Mouse (Mus musculus): Measurements from ENCODE around the gene Pccb. TPM values are rescaled to one million over a fixed set of nuclear protein-coding genes. Genes with fewer than 3 reads are reported as not detected.
A peak's percentile ranks its signal among the peaks of the same experiment; 100 is the strongest.

Gene Pccb
- total RNA-seq, 4 experiments from 2014 or later = 83.5 to 171 (median 127) TPM

DNA sequence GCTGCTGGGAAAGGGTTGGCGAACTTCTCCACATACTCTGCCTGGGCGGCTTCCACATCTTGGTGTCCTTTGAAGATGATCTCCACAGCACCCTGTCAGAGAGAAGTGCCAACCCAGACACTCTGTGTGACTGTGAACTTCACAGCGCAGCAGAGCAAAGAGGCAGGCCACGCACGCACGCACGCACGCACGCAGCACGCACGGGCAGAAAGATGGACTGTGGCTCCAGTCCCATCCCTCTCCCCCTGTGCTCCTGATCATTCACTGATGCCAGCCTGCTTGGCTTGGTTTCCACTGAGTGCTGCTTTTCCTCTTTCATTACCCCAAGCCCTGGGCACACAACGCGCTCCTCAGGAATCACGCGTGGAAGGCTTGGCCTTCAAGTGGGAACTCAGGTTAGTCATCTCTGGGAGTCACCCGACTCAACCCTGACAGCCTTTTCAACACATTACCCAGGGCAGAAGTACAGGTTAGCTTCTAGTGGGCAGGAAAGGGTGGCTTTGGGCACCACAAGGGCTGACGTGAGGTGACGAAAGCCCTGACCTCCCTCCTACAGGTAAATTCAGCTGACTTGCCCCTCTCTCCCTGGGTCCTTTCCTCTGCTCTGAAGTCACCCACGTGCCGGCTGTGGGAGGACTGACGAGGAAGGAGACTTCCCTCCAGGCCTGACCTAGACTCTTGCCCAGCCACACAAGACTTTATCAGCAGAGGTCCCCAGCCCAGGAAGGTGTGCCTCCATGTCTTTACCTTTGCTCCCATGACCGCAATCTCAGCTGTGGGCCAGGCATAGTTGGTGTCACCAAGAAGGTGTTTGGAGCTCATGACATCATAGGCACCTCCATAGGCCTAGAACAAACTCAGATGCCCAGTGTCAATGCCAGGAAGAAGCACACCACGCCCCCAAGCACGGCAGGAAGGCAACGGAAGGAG lies 50.1 kb downstream of the Pccb start:
- DNase-seq = no peak

DNA sequence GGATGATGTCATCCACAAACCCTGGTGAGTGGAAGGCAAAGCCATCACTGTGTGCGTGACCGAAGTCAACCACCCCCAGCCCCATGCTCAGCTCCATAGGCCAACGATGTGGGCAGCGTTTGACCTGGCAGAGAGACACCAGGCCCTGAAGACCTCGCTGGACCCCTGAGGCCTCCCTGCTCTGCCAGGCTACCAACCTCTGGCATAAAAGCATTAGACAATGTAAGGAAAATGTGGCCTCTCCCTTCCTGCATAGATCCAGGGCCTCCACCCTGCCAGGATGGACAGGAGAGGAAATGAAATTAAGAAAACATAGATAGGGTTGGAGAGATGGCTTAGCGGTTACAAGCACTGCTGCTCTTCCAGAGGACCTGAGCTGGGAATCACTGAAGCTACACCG lies 51.9 kb downstream of the Pccb start:
- DNase-seq = no peak

- DNase-seq = no peak
These were observed 55.4 kb downstream of the Pccb start for GRCm38 (mm10) chr9:100979260-100979659.

DNA sequence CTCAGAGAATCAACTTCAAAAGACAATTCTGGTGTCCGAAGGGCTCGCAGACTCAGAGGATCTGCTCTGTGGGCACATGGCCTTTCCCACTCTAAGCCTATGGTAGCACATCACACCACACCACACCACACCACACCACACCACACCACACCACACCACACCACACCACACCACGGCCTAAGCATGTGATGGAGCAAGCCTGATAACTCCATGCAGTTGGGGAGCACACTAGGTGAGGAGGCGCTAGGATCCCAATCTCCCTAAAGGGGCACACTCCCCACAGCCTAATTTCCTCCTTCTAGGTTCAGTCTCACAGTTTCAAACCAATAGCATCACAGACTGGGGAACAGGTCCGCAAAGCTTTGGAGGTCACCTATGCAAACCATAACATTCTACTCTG lies 56.0 kb downstream of the Pccb start:
- no peak for DNase-seq

DNA sequence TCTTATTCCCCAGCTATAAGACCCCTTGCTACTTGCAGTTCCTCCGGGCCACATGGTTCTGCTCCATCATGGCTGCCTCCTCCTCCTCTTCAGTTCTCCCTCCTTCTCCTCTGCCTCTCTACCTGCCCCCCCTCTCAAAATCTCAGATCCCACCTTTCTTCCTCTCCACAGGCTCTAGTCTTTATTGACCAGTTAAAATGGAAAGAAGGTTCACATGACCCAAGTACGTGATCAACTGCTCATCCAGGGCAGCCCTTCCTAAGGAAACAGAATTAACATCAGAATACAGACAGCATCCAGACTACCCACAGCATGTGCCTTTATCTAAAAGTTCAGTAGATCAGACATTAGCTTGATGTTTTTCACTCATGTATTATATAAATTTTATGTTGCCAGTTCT lies 65.2 kb downstream of the Pccb start:
- DNase-seq = no peak

DNA sequence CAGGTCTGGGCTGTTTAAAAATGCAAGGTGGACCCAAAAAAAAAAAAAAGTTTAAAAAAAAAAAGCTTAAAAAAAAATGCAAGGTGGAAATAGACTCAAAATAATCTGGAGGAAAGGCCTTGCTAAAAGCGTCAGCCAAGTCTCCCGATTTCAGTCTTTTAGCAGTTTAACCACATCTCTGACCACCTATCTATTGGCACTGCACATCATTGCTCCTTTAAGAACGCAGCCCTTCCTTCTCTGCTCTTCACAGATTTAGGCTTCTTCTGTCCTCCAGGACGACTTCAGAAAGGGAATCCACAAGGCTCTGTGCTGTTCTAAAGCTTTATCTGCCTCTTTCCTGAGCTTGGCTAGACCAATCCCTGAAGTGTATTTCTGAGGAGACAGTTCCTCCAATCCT lies 70.6 kb downstream of the Pccb start:
- no peak for DNase-seq

DNA sequence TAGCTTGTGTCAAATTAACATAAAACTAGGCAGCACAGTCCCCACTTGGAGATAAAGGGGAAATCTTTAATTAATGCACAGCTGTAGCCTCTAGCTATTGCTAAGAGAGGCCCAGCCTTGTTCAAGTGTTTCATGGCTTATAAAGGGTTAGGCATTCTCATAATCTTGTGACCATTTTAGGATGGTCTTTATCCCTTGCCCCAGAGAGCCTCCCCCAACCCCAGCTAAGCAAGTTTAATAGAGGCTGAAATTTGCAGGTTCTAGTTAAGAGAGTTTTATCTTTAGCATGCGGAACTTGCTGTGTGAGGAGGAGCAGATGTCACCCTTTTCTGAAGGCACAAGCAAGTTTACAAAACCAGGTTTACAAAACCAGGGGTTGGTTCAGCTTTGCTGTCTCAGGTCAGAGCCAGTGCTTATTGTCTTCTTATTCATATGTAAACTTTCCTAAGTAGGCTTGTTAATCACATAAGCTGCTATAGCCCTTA lies 71.2 kb downstream of the Pccb start:
- DNase-seq = no peak

GRCm38 (mm10) chr9:100962903-100963427 lies 71.7 kb downstream of the Pccb start:
- no peak for DNase-seq

GRCm38 (mm10) chr9:100951481-100951880 lies 83.2 kb downstream of the Pccb start:
- peak; percentile 41 for DNase-seq

DNA sequence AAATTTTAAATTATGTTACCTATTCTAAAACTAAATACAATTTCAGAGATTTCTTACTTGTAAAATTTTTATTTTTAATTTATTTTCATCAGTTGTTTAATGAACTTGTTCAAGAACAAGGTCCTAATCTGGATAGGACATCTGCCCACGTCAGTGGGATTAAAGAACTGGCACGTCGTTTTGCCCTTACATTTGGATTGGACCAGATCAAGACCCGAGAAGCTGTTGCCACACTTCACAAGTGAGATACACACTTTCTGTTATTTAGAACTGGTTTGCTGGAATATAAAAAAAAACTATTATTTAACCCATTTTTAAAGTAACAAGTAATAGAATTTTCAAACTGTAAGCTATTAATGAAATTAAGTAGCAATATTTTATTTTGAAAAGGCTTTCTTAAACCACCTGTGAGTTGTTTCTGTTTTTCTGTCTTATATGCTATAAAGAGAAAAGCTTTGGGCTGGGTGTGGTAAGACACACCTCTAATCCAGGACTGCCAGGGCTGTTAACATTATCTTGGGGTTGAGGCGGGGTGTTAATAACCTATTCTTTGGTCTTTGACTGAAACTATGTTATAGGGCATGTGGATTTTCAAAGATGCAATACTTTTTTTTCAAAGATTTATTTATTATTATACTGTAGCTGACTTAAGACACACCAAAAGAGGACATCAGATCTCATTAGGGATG lies 89.9 kb downstream of the Pccb start:
- DNase-seq = no peak

DNA sequence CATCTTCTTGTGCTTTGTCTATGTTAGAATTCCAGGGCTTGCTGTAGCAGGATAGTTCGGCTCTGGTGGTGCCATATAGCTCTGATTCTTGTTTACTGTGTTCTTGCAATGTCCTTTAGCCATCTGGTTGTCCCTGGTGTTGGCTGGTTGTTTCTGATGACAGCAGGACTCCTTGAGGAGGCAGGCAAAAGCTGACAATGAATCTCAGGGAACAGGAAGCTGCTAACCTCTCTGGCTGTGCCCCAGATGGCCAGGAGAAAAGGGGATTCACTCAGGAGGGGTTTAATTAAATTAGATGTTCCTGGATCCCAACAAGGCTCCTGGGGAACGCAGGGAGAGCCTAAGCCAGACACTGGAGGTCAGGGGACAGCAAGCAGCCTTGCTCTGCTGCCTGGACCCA lies 92.7 kb downstream of the Pccb start:
- DNase-seq = no peak

Other genes with a start within 250 kb of the Pccb start
- 10 to 100 TPM; 54.2 to 57.2 (median 54.9) TPM for gene Msl2, start 39.2 kb upstream of the Pccb start, total RNA-seq (2022)
- gene Ppp2r3a, start 216.9 kb upstream of the Pccb start, total RNA-seq (2022) = 10 to 100 TPM; 24.7 to 32.5 (median 26.4) TPM

All from adrenal gland, adult 8-10 months (tissue).